Mouse (Mus musculus) fibroblast of lung, adult 2 months (primary cell): ENCODE measurements around the gene Phlda2.

Experiments
- DNase-seq: peaks from one replicate; pipeline ENCODE4 v3.0.0-alpha.2; 2011; ENCODE audit warnings: low read depth

Gene Phlda2

DNA sequence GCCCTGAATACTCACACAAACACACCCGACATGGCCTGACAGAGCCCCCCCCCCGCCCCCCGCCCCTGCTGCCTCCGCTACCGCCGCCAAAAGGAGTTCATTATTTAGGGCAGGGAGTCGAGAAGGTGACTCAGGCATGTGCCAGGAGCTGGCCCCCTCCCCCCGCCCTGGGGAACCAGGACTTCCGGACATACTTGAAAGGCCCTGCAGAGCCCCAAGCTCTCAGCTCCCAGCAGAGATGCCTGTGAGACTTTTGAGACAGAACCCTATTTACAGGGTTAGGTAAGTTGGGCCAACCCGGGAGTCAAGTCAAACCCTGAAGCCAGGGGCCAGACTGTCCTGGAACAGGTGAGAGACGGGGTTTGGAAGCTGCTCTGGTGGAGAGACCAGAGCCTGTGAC, 41.0 kb downstream of the Phlda2 start:
- no peak for DNase-seq

DNA sequence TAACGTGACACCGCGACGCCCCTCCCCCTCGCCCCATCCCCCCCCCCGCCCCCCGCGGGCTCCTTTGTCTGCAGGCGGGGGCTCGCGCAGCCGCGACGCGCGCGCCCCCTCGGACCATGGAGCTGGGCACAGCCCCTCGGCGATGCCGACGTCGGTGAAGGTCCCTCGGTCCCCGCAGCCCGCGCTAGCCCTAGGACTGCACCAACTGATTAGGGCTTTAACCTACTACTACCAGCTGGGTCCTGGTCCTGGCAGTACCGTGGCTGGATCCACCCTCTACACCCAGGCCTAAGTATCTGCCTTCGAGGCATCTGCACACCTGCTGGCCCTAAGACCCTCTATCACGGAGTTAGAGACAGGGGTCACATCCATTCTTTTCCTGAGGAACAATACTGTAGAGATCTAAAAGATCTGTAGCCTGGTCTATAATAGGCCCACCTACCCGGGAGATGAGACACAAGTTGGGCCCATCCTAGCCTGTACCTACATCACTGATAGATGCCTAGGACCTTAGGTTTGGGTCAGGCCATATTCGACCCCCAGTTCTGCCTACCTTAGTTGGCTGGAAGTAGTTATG, 41.6 kb downstream of the Phlda2 start:
- no peak for DNase-seq

GRCm38 (mm10) chr7:143460874-143461273, 42.1 kb downstream of the Phlda2 start, which contains the start of gene Cdkn1c:
TSS of gene Cdkn1c (minus strand) at chr7:143461050.
- peak; percentile 43 for DNase-seq

GRCm38 (mm10) chr7:143460217-143460834, 42.6 kb downstream of the Phlda2 start:
- DNase-seq, result no peak

- DNase-seq, result no peak
Measured at GRCm38 (mm10) chr7:143459332-143460211, 43.4 kb downstream of the Phlda2 start.

DNA sequence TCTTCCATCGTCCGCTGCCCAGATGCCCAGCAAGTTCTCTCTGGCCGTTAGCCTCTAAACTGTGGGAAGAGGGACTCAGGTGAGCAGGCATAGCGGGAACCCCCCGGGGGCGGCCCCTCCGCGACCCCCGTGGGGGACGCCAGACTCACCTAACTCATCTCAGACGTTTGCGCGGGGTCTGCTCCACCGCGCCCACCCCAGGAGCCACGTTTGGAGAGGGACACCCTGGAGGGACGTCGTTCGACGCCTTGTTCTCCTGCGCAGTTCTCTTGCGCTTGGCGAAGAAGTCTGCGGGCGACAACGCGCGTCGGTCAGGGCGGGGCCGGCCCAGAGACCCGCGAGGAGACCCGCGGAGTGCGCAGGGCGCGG, 44.0 kb downstream of the Phlda2 start:
- DNase-seq, result no peak
